15 mouse cellular contexts compared by ENCODE assay signal in the genomic region with DNA sequence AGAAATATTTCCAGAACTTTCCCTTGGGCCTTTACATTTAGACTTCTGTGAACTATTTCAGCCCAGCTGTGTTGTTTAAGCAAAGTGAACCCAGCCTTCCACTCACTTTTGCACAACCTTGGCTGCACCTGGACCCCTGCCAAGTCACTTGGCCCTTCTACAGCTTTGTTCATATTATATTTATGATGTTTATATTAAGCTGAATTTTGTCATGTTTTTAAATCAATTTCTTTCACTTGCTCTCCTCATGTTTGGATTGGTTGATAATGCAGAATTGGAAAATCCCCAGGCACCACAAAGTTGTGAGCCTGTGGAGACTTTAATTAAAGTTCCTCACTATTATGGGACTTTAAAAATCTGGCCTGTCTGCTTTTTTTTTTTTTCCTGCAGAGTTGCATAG. TPM values are rescaled to one million over a fixed set of nuclear protein-coding genes. Genes with fewer than 3 reads are reported as not detected.
DNase-seq lines count a peak whose midpoint lies in the region; ATAC-seq lines count a peak whose summit lies in the region.
"Had no signal": no experiment of that assay in that cellular context is flagged by ENCODE, and none has a peak within 500 bp of the region (broad histone marks: within the 10 kb centered on the region; RNA-seq: fewer than 3 reads in every experiment).

No protein-coding gene starts in this region.

- H3K4me2 ChIP-seq in limb, embryonic 12.5 days = no peak overlapping the region
- H3K4me2 ChIP-seq: heart, embryonic 12.5 days; hindbrain, embryonic 13.5 days; neural tube, embryonic 15.5 days had no signal

- peak; percentile 10 for DNase-seq in adrenal gland, adult 2 months
- DNase-seq in adrenal gland, adult 18-20 months (ENCODE audit: low spot score in 2 of 2) = no peak
- no peak for DNase-seq in limb, embryonic 10.5 days (ENCODE audit: low spot score)
- peak; percentile 2 for DNase-seq in adipocyte (ENCODE audit: low spot score)
- DNase-seq in kidney, postnatal 25 days = peak; percentile 35 to 45
- no peak for DNase-seq in left cerebral cortex, adult 9 months (ENCODE audit: low spot score in 2 of 2)
- DNase-seq: gastrocnemius, postnatal 10 days; lung, postnatal 36 days; midbrain, embryonic 14.5 days; right cerebral cortex, postnatal 14 days had no signal

- peak; percentile 53; the same call in 1 of the 2 replicates for ATAC-seq in limb, embryonic 12.5 days (ENCODE audit: insufficient number of reproducible peaks, insufficient read depth, low FRiP score, low TSS enrichment, low read depth)
- ATAC-seq in frontal cortex, adult (ENCODE audit: low TSS enrichment) = no peak; the same call in 1 of the 2 replicates

- peaks cover 29% of the 10 kb centered on the region for H3K4me1 ChIP-seq in limb, embryonic 12.5 days (replicated peaks)
- H3K4me1 ChIP-seq in limb, embryonic 10.5 days = no peaks in the 10 kb centered on the region
- H3K4me1 ChIP-seq: heart, embryonic 12.5 days had no signal

- no peaks in the 10 kb centered on the region for H3K36me3 ChIP-seq in limb, embryonic 12.5 days
- no peaks in the 10 kb centered on the region for H3K36me3 ChIP-seq in limb, embryonic 10.5 days
- H3K36me3 ChIP-seq: heart, embryonic 12.5 days; hindbrain, embryonic 13.5 days; neural tube, embryonic 15.5 days had no signal

- no peaks in the 10 kb centered on the region for H3K27me3 ChIP-seq in limb, embryonic 12.5 days
- no peaks in the 10 kb centered on the region for H3K27me3 ChIP-seq in limb, embryonic 10.5 days (ENCODE audit: low read depth, poor library complexity, severe bottlenecking)
- H3K27me3 ChIP-seq: heart, embryonic 12.5 days; hindbrain, embryonic 13.5 days; neural tube, embryonic 15.5 days had no signal

- peak overlapping the region; percentile 77 for H3K27ac ChIP-seq in limb, embryonic 12.5 days
- no peak overlapping the region for H3K27ac ChIP-seq in limb, embryonic 10.5 days
- H3K27ac ChIP-seq: hindbrain, embryonic 13.5 days; neural tube, embryonic 15.5 days had no signal

- H3K9ac ChIP-seq in limb, embryonic 12.5 days (replicated peaks) = no peak overlapping the region
- H3K9ac ChIP-seq: heart, embryonic 12.5 days; hindbrain, embryonic 13.5 days; neural tube, embryonic 15.5 days had no signal

- no peak overlapping the region for H3K4me3 ChIP-seq in limb, embryonic 12.5 days (replicated peaks)
- no peak overlapping the region for H3K4me3 ChIP-seq in limb, embryonic 10.5 days
- H3K4me3 ChIP-seq: heart, embryonic 12.5 days; hindbrain, embryonic 13.5 days; neural tube, embryonic 15.5 days had no signal

- H3K9me3 ChIP-seq in limb, embryonic 12.5 days = no peaks in the 10 kb centered on the region
- no peaks in the 10 kb centered on the region for H3K9me3 ChIP-seq in limb, embryonic 10.5 days (replicated peaks)
- H3K9me3 ChIP-seq: heart, embryonic 12.5 days; hindbrain, embryonic 13.5 days; neural tube, embryonic 15.5 days had no signal

RNA-seq across cellular contexts. Expression of a gene that starts 32.2 kb away (rescaled TPM):
- total RNA-seq in adrenal gland, adult 2 months (2021) = not detected
- not detected in 2 replicates for polyA plus RNA-seq in adrenal gland, adult 2 months (2012; rRNA removed)
- total RNA-seq in adrenal gland, adult 18-20 months (2021) = not detected
- 0.24 and 0.41 TPM in 2 replicates for polyA plus RNA-seq in limb, embryonic 12.5 days (2016; fragmentation: Nextera tagmentation; extraction: Ambion mirVana)
- polyA plus RNA-seq in limb, embryonic 10.5 days (2016; fragmentation: Nextera tagmentation; extraction: Ambion mirVana) = 0.16 TPM in 1 of 2 replicates, not detected in the other

Comparison
In these comparisons a context has a peak if more than half of its experiments do, and no peak if none do; other contexts are left out.
1. DNase-seq: peak in adrenal gland, adult 2 months (single experiment), adipocyte (single experiment) and kidney, postnatal 25 days (2 of 2); none in adrenal gland, adult 18-20 months (0 of 2), limb, embryonic 10.5 days (single experiment) and left cerebral cortex, adult 9 months (0 of 2).